Mouse (Mus musculus) brain, embryonic 14.5 days (tissue): ENCODE results near the gene Zfp961.

ENCODE experiments used
- CTCF ChIP-seq: fragments of 200-500 bp; IDR thresholded peaks from 2 replicates; pipeline ENCODE4 v1.5.1; 2012; ENCODE audit warnings: inconsistent platforms, mild to moderate bottlenecking, moderate library complexity, borderline replicate concordance; ENCODE audit not compliant: insufficient read depth, insufficient read length; ENCODE audit errors: extremely low read depth
- POLR2A ChIP-seq: fragments of 200-500 bp; IDR thresholded peaks from 2 replicates; pipeline ENCODE4 v1.6.1; 2012; ENCODE audit warnings: mild to moderate bottlenecking, inconsistent platforms, borderline replicate concordance; ENCODE audit not compliant: poor library complexity, insufficient read depth, insufficient read length, severe bottlenecking; ENCODE audit errors: extremely low read depth

DNA sequence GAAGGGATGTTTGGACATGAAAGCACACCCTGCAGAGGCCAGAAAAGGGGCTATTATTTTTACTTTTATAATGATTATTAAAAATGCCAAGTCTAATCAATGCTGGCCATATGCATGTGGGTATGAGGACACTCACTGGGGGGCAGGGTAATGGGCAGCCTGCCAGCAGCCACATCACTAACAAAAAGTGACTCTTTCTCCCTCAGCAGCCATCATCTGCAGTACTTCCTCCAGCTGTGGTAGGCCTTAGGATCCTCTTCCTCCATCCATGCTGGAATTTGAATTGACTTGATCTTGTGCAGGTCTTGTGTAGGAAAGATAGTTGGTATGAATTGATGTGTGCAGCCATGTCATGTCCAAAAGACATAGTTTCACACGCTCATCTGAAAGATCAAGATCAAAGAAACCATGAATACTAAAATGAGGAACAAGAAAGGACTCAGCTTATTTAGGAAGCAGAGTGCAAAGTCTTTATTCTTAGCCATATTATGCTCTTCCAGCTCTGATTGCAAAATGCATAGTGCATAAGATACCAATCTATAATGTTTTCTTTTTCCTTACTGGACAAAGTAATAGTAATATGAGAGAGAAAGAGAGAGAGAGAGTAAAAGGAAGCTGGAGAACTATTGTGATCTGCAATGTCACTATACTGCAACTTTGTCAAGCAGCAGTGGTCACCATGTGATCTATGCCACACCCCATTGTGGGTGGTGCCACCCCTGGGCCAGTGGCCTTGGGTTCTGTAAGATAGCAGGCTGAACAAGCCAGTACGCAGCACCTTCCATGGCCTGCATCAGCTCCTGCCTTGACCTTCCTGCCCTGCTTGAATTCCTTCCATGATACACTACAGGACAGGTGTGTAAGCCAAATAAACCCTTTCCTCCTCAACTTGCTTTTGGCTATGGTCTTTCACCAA is 10.3 kb upstream of the Zfp961 start:
- no peak for TF ChIP-seq CTCF
- TF ChIP-seq POLR2A: no peak
